Mouse (Mus musculus) leukemia stem cell, adult 10-12 weeks (primary cell): ENCODE measurements around the gene Prdx4. TPM values are rescaled to one million over a fixed set of nuclear protein-coding genes. Genes with fewer than 3 reads are reported as not detected.

Experiments used
- polyA plus RNA-seq: library from polyadenylated mRNA; stranded (reverse); fragments of >175 nt; gene quantifications from 2 replicates; pipeline ENCODE4 v1.2.3, GENCODE M21; 2012; ENCODE audit warnings: low replicate concordance

Gene Prdx4
- polyA plus RNA-seq: 10.8 and 39.4 TPM in 2 replicates

GRCm38 (mm10) chrX:155340654-155341053 is at the start of gene Prdx4:
Prdx4 (minus strand) TSS chrX:155340754.

Other genes with a start within 250 kb of the Prdx4 start
- gene Magea2, start 247.1 kb downstream of the Prdx4 start, polyA plus RNA-seq: not detected in 2 replicates
- gene Cldn34b2, start 212.3 kb downstream of the Prdx4 start, polyA plus RNA-seq: not detected in 2 replicates
- gene Sat1, start 124.3 kb downstream of the Prdx4 start, polyA plus RNA-seq: 7.3 and 22.6 TPM in 2 replicates
- 0.66 and 6.5 TPM in 2 replicates for gene Acot9, start 78.3 kb downstream of the Prdx4 start, polyA plus RNA-seq